Mouse (Mus musculus) cerebellum, adult 9-10 months (tissue): ENCODE results near the gene Emc4.

Experiments used
- DNase-seq: peaks from one replicate; pipeline ENCODE4 v3.0.0; 2022

The Emc4 gene

DNA sequence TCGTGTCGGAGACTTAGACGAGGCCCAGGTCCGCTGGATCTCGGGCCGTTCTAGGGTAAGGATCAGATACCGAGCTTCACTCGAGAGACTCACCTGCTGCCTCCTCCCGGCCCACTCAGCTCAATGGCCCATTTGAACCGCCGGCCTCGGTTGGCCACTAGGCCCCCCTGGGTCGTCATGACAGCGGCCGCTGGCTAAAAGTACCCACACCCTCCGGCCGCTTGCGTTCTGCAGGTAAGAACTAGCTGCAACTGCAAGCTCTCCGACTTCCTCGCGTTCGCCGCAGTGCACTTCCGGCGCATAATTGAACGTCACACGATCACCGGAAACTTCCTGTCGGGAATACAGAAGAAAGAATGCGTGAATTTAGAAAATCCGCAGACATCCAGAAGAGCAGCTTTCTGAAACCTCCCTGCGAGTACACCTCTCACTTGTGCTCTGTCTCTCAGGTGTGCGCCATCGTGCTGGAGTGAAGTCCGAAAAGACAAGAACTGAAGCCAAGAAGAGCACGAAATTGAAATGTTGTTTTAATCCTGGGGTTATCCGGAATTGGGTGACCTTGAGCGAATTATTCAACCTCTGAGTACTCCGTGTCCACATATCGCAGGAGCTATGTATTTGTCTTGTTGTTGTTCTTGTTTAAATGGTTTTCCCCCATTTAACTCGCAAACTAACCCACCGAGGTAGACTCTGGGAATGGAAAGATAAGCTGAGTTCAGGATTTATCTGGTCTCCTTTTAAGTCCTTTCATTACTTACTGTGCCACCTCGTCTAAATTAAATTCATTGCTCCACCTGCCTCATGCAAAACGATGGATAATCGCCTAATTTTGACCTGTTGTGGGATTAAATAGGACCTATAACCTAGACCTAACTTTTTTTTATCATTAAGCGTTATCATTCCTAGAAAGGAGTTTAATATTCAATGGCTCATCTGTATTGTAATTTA, at the start of gene Emc4:
TSS of gene Emc4 (minus strand) at position 302 of the 948 bp plus-strand sequence.
- peak; percentile 90 for DNase-seq

- no peak for DNase-seq
Measured at GRCm38 (mm10) chr2:112407030-112407429, 39.2 kb upstream of the Emc4 start.

- no peak for DNase-seq
Measured at GRCm38 (mm10) chr2:112396649-112397048, 28.8 kb upstream of the Emc4 start.

DNA sequence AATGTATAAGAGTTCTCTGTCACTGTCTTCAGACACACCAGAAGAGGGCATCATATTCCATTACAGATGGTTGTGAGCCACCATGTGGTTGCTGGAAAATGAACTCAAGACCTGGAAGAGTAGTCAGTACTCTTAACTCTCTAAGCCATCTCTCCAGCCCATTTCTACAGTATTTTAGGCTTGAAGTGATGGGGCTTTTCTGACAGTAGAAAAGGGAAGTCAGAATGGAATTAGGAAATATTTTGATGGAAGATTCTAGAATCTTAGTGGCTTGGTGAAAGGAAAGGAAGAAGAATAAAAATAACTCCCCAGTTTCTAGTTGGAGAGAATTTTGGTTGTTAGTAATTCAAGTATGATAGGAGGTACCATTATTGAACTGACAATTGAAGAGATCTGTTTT, 26.1 kb upstream of the Emc4 start:
- DNase-seq, result no peak

- no peak for DNase-seq
Measured at GRCm38 (mm10) chr2:112392689-112393088, 24.9 kb upstream of the Emc4 start.

DNA sequence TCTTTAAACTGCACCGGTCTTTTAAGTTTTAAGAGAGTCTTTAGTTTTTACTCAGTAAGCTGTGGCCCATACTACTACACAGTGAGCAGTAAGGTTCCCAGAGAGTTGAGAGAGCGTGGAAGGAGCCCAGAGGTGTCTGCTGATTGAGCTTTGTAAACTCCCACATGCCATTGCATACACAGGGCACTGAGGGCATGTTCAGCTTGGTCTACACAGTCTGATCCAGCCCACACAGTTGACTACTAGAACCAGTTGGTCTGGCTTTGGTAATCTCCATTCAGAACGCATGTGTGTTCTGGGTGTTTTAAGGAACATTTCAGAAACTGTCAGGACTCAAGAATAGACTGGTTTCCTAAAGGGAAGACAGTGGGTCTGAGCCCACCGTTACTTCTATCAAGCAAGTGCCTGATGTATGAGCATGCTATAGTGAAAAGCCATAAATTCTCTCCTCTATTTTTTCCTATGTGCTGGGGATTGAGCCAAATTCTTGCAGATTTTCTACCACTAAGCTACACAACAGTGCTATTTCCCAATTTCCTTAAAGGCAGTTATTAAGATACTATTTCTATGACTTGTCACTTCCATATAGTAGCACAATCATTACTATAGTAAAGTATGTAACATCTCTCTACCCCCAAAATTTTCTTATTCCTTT, 23.6 kb upstream of the Emc4 start:
- no peak for DNase-seq

DNA sequence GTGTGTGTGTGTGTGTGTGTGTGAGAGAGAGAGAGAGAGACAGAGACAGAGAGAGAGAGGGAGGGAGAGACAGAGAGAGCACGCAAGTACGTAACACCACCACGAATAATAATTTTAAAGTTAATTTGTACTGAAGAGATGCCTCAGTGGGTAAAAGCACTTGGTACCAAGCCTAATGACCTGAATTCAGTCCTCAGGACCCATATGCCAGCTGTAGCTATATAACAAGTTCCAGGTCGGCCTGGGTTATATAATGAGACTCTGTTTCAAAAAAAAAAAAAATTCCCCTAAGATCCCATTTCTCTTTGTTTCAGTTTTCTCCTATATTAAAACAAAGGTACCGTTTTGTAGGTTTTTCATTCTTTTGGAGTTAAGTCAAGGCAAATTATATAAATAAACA, 23.0 kb upstream of the Emc4 start:
- DNase-seq, result peak; percentile 56

- DNase-seq, result no peak
Measured at GRCm38 (mm10) chr2:112381219-112381618, 13.4 kb upstream of the Emc4 start.

GRCm38 (mm10) chr2:112380131-112380530, 12.3 kb upstream of the Emc4 start:
- DNase-seq, result no peak

- DNase-seq, result peak; percentile 91
Measured at GRCm38 (mm10) chr2:112378973-112379898, 11.4 kb upstream of the Emc4 start, which contains the start of gene Katnbl1. Katnbl1 (plus strand) TSS chr2:112379211.

DNA sequence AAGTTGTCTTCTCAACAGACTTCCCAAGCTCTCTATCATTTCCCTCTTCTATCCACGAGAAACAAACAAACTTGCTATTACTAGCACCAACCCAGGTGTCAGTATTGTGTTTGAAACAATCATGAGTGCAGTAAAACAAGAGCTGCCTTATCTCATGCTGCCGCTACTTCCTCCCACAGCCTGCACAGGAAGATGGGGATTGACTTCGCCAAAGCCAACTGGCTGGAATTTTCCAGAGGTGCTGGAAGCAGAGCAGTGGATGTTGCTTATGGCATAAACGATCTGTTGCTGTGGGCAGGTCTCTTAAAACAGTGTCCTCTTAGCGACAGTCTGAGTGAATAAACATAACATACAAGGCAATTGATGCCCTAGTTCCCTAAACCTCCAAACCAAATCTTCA, 6.8 kb upstream of the Emc4 start:
- no peak for DNase-seq

GRCm38 (mm10) chr2:112373141-112373540, 5.3 kb upstream of the Emc4 start:
- no peak for DNase-seq

DNA sequence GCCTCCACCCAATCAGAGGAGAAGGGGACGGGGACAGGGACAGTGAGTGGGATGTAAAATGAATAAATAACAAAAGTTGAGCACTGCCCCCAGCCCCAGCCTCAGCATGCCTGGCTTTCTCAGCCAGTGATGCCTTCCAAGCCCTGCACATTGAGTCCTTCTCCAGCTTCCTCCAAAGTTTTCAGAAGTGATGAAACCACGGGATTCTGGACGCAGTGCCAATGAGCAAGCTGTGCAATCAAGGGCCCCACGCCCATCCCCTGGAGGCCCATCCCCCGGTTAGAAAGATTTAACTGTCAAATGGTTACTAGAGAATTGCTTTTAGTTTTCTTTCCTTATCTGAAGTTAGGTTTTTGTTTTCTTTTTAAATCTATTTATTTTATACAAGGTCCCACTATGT, 2.1 kb upstream of the Emc4 start:
- no peak for DNase-seq

- DNase-seq, result no peak
Measured at GRCm38 (mm10) chr2:112367222-112367621, 605 bp downstream of the Emc4 start.

GRCm38 (mm10) chr2:112360781-112361169, 7.1 kb downstream of the Emc4 start:
- no peak for DNase-seq

DNA sequence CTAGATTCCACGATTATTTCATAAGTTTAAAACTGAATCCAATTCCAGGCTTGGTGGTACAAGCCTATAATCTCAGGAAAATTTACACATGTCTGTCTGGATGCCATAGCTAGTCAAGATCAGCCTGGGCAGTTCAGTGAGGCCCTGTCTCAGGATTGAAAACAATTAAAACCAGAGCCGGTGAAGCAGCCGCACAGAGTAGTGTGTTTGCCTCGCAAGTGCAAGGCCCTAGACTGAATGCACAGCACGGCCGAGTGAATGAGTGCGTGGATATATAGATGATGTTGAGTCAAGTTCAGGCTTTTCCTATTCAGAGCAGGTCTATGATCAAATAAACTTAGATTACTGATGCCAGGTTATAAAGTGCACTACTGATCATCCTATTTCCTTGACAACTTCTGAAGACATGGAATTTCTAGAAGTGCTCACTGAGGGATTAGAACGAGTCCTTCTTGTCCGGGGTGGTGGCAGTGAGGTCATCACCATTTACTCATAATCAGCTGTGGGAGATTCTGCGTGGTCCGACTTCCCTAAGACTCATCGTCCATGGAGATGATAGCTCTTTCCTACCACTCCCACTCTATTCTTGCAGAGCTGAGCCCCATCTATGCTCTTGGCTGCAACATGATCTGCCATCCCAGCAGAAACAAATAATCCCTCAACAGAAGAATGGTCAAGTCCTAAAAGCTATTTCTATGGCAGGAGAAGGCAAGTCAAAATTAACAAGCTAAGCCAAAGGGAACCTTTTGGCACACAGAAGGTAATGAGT, 7.6 kb downstream of the Emc4 start:
- no peak for DNase-seq

- DNase-seq, result no peak
Measured at GRCm38 (mm10) chr2:112359611-112360010, 8.2 kb downstream of the Emc4 start.

GRCm38 (mm10) chr2:112353685-112354455, 14.0 kb downstream of the Emc4 start:
- DNase-seq, result no peak

GRCm38 (mm10) chr2:112348246-112348645, 19.6 kb downstream of the Emc4 start:
- no peak for DNase-seq

DNA sequence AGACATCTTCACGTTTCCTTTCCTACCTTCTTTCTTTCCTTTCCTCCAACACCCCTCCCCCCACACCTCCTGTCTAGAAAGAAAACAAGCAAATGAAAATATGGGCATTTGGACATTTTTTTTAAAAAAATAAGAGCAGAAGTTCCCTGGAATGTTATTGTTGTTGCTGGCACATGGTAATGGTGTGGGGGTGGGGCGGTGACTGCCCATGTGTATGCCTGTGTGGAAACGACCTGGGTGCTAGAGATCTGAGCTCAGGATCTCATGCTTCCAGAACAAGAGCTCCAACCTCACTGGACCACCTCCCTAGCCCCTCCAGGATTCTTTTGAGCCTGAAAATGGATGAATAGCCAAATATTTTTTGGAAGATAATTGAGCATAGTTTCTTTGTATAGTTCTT, 26.7 kb downstream of the Emc4 start:
- no peak for DNase-seq

DNA sequence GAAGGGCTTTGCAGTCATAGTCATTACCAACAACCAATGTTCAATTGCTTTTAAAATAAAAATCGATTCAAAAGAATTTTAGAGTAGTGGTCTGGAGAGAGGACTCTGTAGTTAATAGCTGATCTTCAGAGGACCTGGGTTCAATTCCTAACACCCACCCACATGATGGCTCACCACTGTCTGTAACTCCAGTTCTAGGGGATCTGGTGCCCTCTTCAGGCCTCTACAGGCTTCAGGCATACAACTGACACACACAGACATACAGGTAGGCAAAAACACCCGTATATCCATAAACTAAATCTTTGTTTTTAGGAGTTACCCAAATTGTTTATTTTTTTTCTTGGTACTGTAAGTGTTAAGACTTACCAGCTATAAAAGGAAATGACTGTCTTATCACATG, 28.1 kb downstream of the Emc4 start:
- no peak for DNase-seq
